Mouse (Mus musculus) hindbrain, embryonic 16.5 days (tissue): ENCODE measurements at regions not wholly inside any gene's neighbourhood (a gene's known extent, or its start where the extent isn't known, plus 50 kb on each side); places are given as distances from the start of the nearest gene placed in this dataset.

ENCODE experiments used
- ATAC-seq: fragments of 200-750 bp; cut with Nextera tagmentation; 2 replicates; pipeline ENCODE4 v1.8.0; 2017; ENCODE audit warnings: moderate TSS enrichment, moderate library complexity
- H3K27ac ChIP-seq: fragments of 300-500 bp; sonication (generic); 2 replicates; pipeline ENCODE4 v1.5.1; 2014; ENCODE audit warnings: low read depth, mild to moderate bottlenecking, control low read depth, low read length, moderate library complexity
- H3K27me3 ChIP-seq: fragments of 300-500 bp; sonication (generic); replicated peaks from 2 replicates; pipeline ENCODE4 v1.6.1; 2014; ENCODE audit warnings: low read length; ENCODE audit not compliant: control insufficient read depth, insufficient read depth
- H3K36me3 ChIP-seq: fragments of 300-500 bp; sonication (generic); 2 replicates; pipeline ENCODE4 v1.6.1; 2014; ENCODE audit warnings: mild to moderate bottlenecking, low read length, moderate library complexity, mixed read lengths; ENCODE audit not compliant: control insufficient read depth, insufficient read depth
- H3K4me1 ChIP-seq: fragments of 300-500 bp; sonication (generic); 2 replicates; pipeline ENCODE4 v1.6.1; 2014; ENCODE audit warnings: low read depth, low read length; ENCODE audit not compliant: control insufficient read depth, insufficient read depth
- H3K4me2 ChIP-seq: fragments of 300-500 bp; sonication (generic); 2 replicates; pipeline ENCODE4 v1.6.1; 2014; ENCODE audit warnings: mild to moderate bottlenecking, low read length, control low read depth, moderate library complexity
- H3K4me3 ChIP-seq: fragments of 300-500 bp; sonication (generic); 2 replicates; pipeline ENCODE4 v1.5.1; 2014; ENCODE audit warnings: mild to moderate bottlenecking, low read length, control low read depth, moderate library complexity
- H3K9ac ChIP-seq: fragments of 300-500 bp; sonication (generic); 2 replicates; pipeline ENCODE4 v1.6.1; 2014; ENCODE audit warnings: low read depth, mild to moderate bottlenecking, control low read depth, low read length, moderate library complexity
- H3K9me3 ChIP-seq: fragments of 300-500 bp; sonication (generic); 2 replicates; pipeline ENCODE4 v1.6.1; 2014; ENCODE audit warnings: mild to moderate bottlenecking, low read length, moderate library complexity; ENCODE audit not compliant: control insufficient read depth
- WGBS: fragments of 180-500 bp; shearing (Covaris S2); extraction: QIAGEN DNeasy Blood & Tissue Kit; methylation state at CpG from one replicate; pipeline ENCODE4 v1.1.7; 2014; 5-methylcytosine and 5-hydroxymethylcytosine counted together

DNA sequence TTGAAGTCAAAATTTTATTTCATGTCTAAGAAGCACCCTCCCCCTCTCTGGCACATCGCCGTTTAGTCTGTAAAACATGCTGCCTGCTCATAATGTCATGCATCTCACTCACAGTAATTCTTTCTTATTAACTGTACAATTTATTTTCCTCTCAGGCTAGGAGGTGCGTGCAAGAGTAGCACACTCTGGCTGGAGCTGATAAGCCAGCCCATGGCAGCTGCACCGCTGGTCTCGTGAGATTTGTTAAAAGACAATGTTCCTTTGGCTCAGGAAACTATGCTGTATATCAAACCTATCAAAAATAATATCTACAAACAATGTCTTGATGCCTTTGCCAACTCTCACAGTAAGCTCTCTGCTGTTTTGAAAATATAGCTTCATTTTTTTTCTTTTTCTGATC lies 179.9 kb downstream of the Ndufa4 start:
- Histone ChIP-seq H3K36me3 (no peaks in the 10 kb centered on the region), H3K4me2 (no peak overlapping the region), H3K27ac (no peak overlapping the region), H3K27me3 (no peaks in the 10 kb centered on the region), H3K4me3 (no peak overlapping the region), H3K4me1 (no peaks in the 10 kb centered on the region), H3K9ac (no peak overlapping the region), H3K9me3 (no peaks in the 10 kb centered on the region)
- peak; percentile 58; the same call in 1 of the 2 replicates for ATAC-seq
- 47% methylated on average over 5 of the region's 5 CpGs for WGBS

DNA sequence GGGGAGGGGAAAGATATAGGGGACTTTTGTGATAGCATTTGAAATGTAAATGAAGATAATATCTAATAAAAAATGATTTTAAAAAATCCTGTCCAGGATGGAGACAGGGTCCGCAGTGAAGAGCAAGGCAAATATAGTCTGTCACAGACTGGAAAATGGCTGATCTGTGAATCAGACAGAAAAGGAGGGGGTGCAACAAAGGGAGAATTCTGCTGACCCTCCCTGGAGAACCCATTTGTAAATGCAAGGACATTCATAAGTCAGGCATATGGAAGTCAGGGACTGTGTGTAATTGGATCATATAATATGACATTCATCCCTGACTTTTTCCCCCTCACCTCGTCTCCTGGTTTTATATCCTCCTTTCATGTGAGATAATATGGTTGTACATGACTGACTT lies 183.8 kb downstream of the Ndufa4 start:
- Histone ChIP-seq H3K4me2 (no peak overlapping the region), H3K4me3 (no peak overlapping the region), H3K27ac (no peak overlapping the region), H3K36me3 (no peaks in the 10 kb centered on the region), H3K27me3 (no peaks in the 10 kb centered on the region), H3K4me1 (no peaks in the 10 kb centered on the region), H3K9ac (no peak overlapping the region), H3K9me3 (no peaks in the 10 kb centered on the region)
- ATAC-seq = peak; percentile 37; the same call in 1 of the 2 replicates
- WGBS = 63% methylated on average over 2 of the region's 2 CpGs

DNA sequence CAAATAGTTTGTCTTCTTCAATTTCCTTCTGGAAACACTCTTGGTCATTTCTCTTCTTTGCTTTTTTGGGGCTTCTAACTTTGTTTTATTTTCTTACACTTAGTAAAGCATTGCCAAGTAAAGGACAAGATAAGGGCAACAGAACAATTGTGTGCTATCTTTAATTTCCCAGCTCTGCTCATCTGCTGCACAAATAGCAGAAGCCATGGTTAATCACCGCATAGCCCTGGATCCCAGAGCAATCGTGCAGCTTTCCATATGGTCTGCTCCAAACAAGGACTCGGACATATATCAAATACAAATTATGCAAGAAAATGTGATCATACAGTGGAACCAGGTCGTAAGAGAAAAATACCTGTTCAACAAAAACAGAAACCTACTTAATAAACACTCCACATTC lies 187.0 kb downstream of the Ndufa4 start:
- no peaks in the 10 kb centered on the region for H3K9me3 ChIP-seq
- no peak overlapping the region for H3K4me3 ChIP-seq
- H3K36me3 ChIP-seq = no peaks in the 10 kb centered on the region
- H3K4me1 ChIP-seq = no peaks in the 10 kb centered on the region
- H3K27ac ChIP-seq = no peak overlapping the region
- WGBS = 67% methylated on average over 4 of the region's 4 CpGs
- H3K4me2 ChIP-seq = no peak overlapping the region
- H3K27me3 ChIP-seq = no peaks in the 10 kb centered on the region
- no peak overlapping the region for H3K9ac ChIP-seq
- ATAC-seq = 0 out of 2 replicates have a peak, but pooled peaks have one; percentile 42

DNA sequence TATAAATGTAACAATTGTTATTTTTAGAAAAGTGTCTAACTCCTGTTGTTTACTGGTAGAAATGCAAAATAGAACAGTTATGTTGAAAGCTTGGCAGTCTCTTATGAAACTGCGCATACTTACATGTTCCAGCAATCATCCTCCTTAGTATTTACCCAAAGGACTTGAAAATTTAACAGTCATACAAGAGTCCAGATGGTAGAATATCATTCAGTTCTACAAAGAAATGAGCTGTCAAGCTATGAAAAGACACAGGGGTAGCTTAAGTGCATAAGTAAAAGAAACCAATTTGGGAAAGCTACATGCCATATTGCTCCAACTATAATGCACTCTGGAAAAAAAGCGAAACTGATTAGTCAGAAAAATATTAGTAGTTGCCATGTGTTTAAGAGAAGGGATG lies 196.7 kb downstream of the Ndufa4 start:
- Histone ChIP-seq H3K4me1 (no peaks in the 10 kb centered on the region), H3K9ac (no peak overlapping the region), H3K9me3 (no peaks in the 10 kb centered on the region), H3K4me3 (no peak overlapping the region), H3K27me3 (no peaks in the 10 kb centered on the region), H3K4me2 (no peak overlapping the region), H3K27ac (no peak overlapping the region), H3K36me3 (no peaks in the 10 kb centered on the region)
- WGBS = 83% methylated on average over 2 of the region's 2 CpGs
- ATAC-seq = no peak

DNA sequence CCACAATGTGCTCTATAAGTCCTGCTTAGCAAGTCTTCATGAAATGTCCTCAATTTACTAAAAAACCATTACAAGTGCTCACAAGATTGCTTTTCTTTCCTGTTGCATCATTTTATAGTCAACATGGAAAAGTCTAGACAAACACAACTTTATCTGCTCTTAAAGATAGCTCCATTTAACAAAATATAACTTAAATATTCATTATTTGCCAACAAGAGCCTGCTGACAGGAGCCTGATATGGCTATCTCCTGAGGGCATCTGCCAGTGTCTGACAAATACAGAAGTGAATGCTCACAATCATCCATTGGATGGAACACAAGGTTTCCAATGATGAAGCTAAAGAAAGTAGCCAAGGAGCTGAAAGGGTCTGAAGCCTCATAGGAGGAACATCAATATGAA lies 197.8 kb downstream of the Ndufa4 start:
- H3K9ac ChIP-seq = no peak overlapping the region
- no peaks in the 10 kb centered on the region for H3K4me1 ChIP-seq
- H3K4me3 ChIP-seq = no peak overlapping the region
- H3K4me2 ChIP-seq = no peak overlapping the region
- no peak overlapping the region for H3K27ac ChIP-seq
- H3K36me3 ChIP-seq = no peaks in the 10 kb centered on the region
- no peaks in the 10 kb centered on the region for H3K9me3 ChIP-seq
- no peaks in the 10 kb centered on the region for H3K27me3 ChIP-seq
- ATAC-seq = no peak
